Mouse (Mus musculus) kidney, adult 18-20 months (tissue): ENCODE measurements around the gene Hfe2.
A peak's percentile ranks its signal among the peaks of the same experiment; 100 is the strongest.
"Not testable (repeated sequence)": the region's sequence is repeated elsewhere in the genome, so short reads cannot be mapped to it uniquely, and the experiment has no call there.

Experiments used
- DNase-seq: peaks from one replicate; pipeline ENCODE4 v3.0.0; 2021

Gene Hfe2

DNA sequence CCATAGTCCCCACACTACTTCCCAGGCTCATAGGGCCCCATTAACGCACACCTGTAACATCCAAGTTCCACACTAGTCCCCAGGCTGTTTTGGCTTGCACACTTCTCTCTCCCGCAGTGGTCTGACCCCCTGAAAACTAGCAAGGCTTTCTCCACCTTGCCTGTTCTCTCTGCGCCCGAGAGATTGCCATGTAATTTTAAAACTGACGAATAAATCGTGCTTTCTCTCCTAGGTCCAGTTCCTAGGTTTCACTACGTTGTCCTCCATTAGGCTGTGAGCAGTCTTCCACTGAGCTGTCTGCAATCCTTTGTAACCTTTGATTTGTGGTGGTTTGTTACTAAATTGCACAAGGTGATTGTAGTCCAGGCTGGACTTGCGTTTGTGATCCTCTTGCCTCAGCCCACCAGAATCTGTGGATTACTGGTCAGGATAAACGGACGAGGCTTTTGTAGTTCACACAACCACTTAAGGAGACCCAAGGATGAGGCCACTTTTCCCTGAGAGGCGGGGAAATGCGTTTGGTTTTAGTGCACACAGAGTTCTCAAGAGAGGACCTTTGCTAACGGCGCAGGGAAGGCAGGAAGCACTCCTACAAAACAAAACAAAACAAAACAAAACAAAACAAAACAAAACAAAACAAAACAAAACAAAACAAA is 28.2 kb upstream of the Hfe2 start:
- DNase-seq: not testable (repeated sequence)

DNA sequence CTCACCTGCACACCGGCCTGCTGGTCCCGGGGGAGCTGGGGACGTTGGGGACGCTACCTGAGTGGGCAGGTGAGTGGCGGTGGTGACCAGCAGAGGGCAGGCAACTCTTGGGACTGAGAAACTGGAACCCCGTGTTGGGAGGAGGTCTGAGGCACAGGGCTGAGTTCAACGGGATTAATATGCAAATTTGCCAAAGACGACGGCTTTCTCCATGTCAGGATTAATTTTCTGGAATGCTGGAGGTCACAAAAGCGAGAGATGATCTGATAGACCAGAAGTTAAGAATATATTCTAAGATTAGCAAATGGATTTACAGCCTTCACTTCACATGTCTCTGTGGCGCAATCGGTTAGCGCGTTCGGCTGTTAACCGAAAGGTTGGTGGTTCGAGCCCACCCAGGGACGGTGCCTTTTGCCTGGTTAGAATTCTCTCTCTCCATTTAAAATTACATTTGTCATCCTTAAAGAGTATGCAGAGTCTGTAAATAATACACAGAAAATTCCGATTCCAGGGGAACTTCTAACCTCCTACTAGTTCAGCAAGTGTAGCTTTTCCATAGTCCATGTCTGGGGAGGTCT is 27.4 kb upstream of the Hfe2 start:
- peak; percentile 85 for DNase-seq

DNA sequence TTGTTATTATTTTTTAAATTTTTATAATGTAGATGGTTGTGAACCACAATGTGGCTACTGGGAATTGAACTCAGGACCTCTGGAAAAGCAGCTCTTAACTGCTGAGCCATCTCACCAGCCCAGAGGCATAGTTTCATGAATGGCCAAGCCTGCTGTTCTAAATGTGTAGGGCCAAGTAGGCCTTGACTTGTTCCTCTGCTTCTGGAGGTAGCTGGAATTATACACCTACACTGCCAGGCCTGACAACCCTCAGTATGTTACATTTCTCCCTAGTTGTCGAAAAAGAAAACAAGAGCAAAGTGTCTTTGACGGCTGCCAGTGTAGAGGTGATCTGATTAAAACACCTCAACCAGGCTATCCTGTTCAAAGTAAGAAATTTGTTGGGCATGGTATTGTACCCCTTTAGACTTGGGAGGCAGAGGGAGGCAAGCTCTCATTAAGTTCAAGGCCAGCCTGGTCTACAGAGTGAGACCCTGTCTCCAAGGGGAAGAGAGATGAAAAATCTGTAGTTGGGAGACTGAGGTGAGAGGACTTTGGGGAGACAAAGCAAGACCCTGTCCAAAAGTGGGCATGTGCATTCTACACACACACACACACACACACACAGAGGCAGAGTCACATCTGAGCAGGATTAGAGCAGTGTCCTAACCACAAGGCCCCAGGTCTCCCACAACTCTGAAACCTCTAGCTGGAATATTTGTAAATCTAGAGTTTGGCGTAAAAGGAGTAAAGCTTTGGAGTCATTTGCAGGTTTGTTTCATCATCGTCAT is 26.3 kb upstream of the Hfe2 start:
- DNase-seq: no peak

DNA sequence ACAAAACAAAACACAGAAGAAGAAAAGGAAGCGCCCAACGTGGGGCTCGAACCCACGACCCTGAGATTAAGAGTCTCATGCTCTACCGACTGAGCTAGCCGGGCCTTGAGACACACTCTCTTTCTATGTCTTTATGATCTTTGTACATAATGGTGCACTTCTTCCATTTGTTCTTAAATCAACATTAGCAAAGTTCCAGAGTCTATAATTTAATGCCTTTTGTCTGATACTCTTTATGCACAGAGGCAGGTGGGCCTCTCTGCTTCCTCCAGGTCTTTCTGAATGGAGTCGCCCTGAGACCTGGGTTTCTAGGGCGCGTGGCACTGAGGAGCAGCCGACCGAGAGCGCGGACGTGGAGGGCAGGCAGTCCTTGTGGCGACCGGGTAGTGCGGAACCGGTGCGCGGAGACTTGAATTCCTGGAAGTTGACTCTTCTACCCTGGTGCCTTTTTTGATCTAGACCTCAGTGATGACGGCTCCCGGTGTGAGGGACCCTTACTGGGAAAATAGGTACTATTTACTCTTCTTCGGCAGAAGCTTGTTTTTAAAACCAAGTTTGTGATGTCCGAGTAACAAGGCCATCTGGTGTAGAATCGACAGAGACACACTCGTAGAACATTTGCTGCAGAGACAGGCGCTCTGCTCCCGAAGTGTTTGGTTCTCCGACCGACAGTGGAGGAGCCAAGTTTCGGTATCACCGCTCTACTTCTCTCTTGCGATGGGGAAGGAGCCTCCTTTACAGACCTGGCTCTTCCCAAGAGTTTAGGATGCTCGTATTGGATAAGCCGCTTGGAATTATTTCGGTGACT is 25.3 kb upstream of the Hfe2 start:
- DNase-seq: peak; percentile 82

DNA sequence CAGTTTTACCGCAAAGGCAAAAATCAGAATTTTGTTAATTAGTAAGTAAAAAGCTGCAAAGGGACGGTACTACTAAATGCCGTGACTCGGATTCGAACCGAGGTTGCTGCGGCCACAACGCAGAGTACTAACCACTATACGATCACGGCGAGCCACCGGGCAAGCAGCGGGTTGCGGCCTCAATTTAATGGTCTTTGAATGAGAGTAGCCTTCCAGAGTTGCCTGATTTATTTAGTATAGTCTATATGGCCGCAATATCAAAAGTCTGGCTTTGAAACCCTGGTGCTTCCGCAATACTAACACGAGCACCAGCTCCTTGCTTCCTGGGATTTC is 24.7 kb upstream of the Hfe2 start:
- peak; percentile 96 for DNase-seq

DNA sequence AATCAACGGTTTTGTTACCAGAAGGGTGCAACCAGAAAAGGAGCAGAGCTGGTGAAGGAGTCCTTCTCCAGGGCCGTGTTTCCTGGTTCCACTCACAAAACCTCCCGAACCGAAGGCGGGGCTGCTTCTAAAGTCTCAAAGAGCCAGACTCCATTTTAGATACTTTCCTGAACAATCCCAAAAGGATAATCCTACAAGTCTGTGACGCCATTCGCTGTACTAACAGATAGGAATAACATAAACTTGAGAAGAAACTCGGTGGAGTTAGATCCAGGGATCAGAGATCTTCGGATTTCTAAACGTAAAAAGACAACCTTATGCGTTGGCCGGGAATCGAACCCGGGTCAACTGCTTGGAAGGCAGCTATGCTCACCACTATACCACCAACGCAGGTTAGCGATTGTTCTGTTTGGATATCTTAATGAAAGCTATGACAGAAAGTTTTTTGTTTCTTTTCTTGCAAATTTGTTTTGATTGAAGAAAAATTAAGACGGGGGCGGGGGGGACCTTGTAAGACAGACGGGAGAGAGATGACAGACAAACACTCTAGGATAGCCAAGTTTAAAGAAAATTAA is 24.2 kb upstream of the Hfe2 start:
- peak; percentile 91 for DNase-seq

DNA sequence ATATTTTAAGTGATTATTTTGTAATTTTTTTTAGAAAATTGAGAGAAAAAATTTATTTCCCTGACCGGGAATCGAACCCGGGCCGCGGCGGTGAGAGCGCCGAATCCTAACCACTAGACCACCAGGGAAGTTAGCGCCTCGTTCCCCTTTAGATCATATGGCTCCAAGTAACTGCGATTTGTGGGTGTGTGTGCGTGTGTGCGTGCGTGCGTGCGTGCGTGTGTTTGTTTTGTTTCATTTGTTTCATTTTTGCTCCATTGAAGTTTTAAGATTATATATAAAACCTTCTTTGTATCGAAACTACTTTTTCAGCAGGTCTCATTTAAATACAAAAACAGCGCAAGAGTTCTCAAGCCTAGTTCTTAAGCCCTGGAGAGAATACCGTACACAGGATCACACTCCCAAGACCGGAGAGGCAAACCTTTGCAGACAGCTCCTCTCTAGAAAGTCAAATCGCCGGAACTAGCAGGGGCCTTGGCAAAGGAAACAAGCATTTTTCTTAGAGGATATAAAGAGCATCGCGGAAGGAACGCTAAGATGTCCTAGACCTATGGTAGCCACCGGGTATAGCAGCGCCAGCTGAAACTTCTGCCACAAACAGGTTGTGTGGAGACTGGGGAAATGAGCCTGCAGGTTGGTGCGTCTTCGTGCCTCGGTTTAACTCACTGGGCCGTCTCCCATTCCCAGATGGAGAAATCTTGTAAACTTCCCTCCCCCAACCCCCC is 23.4 kb upstream of the Hfe2 start:
- DNase-seq: peak; percentile 91

DNA sequence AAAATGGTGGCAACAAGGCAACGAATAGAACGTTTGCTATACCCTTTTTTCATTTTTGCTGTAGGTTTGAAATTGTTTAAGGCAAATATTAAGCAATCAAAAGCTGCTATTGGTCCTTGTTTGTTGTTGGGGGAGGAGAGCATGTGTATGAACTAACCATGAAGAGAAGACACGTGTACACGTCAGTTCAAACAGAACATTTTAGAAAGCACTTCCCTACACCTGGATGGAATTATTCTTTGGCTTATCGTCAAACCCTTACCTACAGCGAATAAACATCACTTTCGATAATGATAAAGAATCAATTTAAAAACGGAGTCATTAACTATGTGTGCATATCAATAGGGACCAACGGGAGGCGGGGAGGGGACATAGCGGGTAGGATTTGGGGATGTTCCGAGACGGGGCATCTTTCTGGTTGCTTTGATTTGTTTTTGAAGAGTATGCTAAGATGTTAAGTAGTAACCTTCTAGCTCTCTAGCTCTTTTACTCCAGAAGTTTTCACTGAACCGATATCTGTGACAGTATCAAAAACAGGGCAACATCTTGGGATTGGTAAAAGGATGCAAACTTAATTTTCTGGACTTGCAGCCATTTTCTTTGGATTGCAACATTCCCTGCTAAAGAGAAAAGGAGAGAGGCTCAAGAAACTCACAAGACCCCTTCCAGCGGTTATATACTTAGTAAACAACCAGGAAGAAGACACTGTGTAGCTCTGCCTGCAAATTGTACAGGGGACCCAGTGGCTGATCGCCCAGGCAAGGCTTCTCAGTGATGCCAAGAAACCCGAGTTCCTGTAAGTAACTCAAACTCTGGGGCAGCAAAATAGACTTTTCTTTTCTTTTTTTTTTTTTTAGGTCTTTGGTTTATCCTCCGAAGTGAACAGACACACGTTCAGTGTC is 22.5 kb upstream of the Hfe2 start:
- peak; percentile 18 for DNase-seq

DNA sequence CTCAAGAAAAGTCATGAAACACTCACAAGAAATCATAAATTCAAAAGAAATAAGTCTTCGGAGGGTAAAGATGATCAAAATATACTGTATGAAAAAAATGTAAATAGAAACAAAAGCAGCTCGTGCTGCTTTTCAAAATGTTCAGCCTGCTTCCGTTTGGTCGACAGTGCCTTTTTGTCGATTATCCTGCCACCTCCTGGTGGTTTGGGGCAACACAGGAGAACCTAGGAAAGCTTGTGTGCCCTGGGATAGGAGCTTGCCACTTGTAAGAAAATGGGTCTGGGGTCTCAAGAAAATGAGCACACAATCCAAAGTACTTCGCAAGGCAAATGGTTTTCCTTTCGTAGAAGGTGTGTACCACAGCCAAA is 21.9 kb upstream of the Hfe2 start:
- DNase-seq: peak; percentile 83

DNA sequence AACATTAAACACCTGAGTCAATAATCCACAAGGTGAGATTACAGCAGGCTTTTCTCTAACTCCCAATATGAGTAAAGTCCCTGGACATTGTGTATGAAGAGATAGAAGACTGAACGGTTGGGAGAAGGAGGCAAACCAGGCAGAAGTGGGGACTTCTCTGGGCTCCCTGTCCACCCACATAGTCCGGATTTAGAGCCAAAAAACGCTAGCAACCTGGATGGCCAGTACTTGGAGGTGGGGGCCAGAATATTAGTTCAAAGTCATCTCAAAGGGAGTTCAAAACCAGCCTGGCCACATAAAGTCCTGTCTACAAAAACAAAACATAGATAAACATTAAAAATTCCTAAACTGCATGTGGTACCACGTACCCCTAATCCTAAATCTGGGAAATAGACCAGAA is 21.0 kb upstream of the Hfe2 start:
- DNase-seq: no peak

DNA sequence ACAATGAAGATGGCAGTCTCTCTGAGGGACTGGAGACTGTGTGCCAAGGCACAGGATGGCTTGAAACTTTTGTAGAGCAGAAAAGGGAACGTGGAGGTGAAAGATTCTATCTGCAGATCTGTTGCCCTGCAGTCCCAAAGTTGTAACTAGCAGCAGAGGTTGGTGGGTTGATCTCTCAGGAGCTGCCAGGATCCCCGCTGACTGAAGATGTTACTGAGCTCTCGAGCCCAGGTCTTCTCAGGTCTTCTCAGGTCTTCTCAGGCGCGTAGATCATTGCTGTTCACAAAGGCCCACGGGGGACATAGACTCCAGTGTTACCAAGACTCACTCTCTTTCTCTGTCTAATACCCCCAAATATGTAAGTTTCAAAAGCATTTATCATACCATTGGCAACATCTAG is 20.0 kb upstream of the Hfe2 start:
- no peak for DNase-seq

DNA sequence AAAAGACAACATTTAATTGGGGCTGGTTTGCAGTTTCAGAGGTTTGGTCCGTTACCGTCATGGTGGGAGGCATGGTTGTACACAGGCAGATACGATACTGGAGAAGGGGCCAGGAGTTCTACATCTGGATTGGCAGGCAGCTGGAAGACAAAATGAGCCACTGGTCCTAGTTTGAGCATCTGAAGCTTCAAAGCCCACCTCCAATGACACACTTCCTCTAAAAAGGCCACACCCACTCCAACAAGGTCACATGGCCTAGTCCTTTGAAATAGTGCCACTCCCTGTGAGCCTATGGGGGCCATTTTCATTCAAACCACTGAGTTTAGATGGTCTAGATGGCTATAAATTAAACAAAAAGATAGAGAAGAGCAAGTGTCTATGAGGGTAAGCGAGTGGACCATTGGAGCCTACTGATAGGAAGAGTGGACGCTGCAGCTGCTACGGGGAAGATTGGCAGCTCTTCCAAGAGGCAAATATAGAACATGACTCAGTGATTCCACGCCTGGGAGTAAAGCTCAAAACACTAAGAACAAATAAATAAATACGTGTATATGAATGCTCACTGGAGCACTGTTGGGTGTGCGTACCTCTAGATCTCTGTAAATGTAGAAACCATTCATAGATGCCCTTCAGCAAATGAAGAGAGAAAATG is 18.4 kb upstream of the Hfe2 start:
- no peak for DNase-seq

DNA sequence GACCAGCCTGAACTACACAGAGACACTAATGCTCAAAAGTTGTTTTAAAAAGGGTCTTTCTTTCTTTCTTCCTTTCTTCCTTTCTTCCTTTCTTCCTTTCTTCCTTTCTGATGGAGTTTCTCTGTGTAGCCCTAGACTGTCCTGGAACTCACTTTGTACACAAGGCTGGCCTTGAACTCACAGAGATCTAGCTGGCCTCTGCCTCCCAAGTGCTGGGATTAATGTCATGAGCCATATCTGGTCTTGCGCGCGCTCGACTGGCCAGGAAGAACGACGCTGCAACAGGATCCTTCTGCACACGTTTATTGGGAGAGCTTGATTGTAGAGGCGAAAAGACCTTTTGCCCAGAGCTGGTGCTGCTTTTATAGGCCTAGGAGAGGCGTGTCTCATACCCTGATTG is 17.0 kb upstream of the Hfe2 start:
- not testable (repeated sequence) for DNase-seq

DNA sequence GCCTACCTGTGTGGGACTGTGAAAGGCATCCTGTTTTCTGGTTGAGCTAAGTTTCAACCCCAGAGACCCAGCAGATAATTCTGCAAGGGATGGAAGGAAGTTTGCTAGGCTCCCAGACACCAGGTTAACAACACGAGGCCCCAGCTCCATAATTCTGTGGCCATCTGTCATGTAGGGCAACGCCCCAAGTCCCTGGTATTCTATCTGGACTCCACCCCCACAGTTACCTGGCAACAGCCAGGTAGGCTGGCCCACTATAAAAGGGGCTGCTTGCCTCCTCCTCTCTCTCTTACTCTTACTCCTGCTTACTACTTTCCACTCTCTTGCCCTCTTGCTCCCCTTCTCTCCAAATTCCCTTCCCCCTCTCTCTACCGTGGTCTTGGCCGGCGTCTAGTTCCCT is 4.8 kb upstream of the Hfe2 start:
- DNase-seq: no peak

DNA sequence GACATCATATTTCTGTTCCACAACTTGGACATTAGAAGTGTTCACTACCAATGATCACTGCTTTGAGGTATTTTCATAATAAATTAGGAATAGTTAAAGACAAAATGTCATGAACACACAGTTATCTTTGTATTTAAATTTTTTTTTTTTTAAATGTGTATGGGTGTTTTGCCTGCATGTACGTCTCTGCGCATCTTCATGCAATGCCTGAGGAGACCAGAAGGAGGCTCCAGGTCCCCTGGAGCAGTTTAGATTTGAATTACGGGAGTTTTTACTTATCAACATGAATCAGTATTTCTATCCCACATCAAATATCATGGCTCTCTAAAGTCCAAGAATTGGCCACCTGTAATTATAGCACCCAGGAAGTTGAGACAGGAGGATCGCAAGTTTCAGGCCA is 2.8 kb upstream of the Hfe2 start:
- no peak for DNase-seq

DNA sequence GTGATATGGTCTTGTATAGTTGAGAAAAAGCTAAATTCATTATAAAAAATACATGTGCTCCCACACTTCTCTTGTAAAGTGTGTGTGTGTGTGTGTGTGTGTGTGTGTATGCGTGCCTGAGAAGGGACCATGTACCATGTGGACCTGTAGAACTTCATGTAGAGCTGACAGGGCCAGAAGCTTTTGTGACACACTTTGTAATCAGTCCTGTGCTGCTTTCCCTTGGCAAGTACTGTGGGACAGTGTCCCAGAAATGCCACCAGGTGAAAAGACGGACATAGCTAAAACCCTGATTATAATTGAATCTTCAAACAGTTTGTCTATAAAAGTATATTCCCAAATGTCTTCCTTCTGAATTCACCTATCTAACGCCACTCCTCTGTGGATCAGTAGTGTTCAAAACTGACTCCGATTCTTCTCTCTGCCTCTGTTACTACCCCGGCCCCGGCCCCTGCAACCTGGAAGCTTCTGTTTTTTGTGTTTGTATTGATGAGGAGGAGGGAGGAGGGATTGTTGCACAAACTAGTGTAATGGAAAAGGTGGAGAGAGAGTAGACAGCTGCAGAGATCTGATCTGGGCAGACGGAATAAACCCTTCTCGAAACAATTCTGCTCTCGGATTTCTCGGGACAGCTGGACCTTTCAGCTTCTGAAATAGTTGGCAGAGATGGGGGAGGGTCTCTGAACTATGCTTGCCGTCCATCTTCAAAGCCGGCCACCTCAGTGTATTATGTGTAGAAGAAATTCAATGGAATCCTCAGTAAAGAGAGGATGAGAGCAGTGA is 753 bp upstream of the Hfe2 start:
- no peak for DNase-seq

DNA sequence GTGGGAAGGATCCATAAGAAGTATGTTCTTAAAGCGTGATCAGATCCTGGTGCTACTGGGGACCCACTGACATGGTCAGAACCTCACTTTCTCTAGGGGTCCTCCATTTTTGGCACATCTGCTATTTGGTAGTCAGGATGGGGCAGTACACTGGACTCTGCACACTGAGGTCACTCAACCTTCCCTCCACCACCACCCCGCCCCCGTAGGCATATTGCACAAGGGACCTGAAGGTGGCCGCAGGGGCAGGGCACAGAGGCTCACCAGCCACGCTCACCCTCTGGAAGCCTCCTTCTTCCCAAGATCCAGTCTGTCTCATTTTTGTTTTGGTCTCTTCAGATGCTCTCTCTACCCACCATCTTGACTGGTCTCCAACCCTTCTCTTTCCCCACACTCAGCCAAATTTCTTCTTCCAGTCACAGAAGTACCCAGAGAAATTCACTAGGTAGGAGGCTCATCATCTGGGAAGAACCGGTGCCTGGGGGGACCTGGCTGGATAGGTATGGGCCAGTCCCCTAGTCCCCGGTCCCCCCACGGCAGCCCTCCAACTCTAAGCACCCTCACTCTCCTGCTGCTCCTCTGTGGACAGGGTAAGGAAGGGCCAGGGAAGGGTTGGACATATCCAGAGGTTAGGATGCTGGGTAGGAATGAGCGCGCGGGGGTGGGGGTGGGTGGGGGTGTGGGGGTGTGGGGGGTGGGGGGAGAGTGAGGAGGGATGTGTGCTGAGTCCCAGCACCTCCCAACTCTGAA is 1.2 kb downstream of the Hfe2 start:
- no peak for DNase-seq

DNA sequence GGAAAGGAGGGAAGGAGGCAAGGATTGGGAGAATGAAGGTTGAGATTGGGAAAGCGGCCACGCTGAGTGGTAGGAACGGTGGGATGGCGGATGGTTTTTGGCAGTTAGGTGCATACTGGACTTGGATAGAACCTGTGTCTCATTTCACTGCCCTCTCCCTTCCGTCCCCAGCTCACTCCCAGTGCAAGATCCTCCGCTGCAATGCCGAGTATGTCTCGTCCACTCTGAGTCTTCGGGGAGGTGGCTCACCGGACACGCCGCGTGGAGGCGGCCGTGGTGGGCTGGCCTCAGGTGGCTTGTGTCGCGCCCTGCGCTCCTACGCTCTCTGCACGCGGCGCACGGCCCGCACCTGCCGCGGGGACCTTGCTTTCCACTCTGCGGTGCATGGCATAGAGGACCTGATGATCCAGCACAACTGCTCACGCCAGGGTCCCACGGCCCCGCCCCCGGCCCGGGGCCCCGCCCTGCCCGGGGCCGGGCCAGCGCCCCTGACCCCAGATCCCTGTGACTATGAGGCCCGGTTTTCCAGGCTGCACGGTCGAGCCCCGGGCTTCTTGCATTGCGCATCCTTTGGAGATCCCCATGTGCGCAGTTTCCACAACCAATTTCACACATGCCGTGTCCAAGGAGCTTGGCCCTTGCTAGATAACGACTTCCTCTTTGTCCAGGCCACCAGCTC is 2.0 kb downstream of the Hfe2 start:
- DNase-seq: no peak

DNA sequence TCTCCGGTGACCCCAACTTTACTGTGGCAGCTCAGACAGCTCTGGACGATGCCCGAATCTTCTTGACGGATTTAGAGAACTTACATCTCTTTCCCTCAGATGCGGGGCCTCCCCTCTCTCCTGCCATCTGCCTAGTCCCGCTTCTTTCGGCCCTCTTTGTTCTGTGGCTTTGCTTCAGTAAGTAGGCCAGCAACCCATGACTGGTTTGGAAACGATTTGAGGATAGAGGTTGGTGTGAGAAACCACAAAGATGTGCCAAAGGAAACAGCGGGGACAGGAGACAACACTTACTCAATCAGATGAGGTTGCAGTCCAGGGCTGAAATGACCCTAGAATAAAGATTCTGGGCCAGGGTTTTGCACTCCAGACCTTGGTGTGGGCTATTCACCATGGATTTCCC is 3.5 kb downstream of the Hfe2 start:
- DNase-seq: no peak
